Mouse (Mus musculus) stomach, embryonic 14.5 days (tissue): ENCODE measurements around the gene Galk2. TPM values are rescaled to one million over a fixed set of nuclear protein-coding genes. Genes with fewer than 3 reads are reported as not detected.

Source experiments
- ATAC-seq: fragments of 200-750 bp; cut with Nextera tagmentation; 2 replicates; pipeline ENCODE4 v1.8.0; 2017; ENCODE audit warnings: low read depth, moderate TSS enrichment; ENCODE audit not compliant: insufficient number of reproducible peaks, insufficient read depth, low FRiP score
- H3K27ac ChIP-seq: fragments of 300-500 bp; sonication (generic); 2 replicates; pipeline ENCODE4 v1.5.1; 2014; ENCODE audit warnings: mild to moderate bottlenecking, low read length, moderate library complexity, mixed read lengths
- H3K27me3 ChIP-seq: fragments of 300-500 bp; sonication (generic); 2 replicates; pipeline ENCODE4 v1.6.1; 2014; ENCODE audit warnings: low read length, control low read depth, mixed read lengths; ENCODE audit not compliant: control insufficient read depth, insufficient read depth
- H3K36me3 ChIP-seq: fragments of 300-500 bp; sonication (generic); 2 replicates; pipeline ENCODE4 v1.6.1; 2014; ENCODE audit warnings: mild to moderate bottlenecking, control low read depth, low read length, moderate library complexity, mixed read lengths; ENCODE audit not compliant: control insufficient read depth, insufficient read depth
- H3K4me1 ChIP-seq: fragments of 300-500 bp; sonication (generic); 2 replicates; pipeline ENCODE4 v1.6.1; 2014; ENCODE audit warnings: low read length, control low read depth, mixed read lengths; ENCODE audit not compliant: control insufficient read depth, insufficient read depth
- H3K4me2 ChIP-seq: fragments of 300-500 bp; sonication (generic); replicated peaks from 2 replicates; pipeline ENCODE4 v1.6.1; 2014; ENCODE audit warnings: low read depth, low read length, control low read depth
- H3K4me3 ChIP-seq: fragments of 300-500 bp; sonication (generic); 2 replicates; pipeline ENCODE4 v1.5.1; 2014; ENCODE audit warnings: low read depth, low read length, control low read depth
- H3K9ac ChIP-seq: fragments of 300-500 bp; sonication (generic); replicated peaks from 2 replicates; pipeline ENCODE4 v1.6.1; 2014; ENCODE audit warnings: low read depth, mild to moderate bottlenecking, control low read depth, low read length, moderate library complexity, mixed read lengths
- H3K9me3 ChIP-seq: fragments of 300-500 bp; sonication (generic); 2 replicates; pipeline ENCODE4 v1.6.1; 2016; ENCODE audit warnings: low read depth, low read length, control low read depth; ENCODE audit not compliant: control insufficient read depth
- WGBS: fragments of 180-500 bp; shearing (Covaris S2); extraction: QIAGEN DNeasy Blood & Tissue Kit; methylation state at CpG from one replicate; pipeline ENCODE4 v1.1.7; 2014; 5-methylcytosine and 5-hydroxymethylcytosine counted together
- polyA plus RNA-seq: library from polyadenylated mRNA; unstranded; fragments of >200 nt; fragmentation: Nextera tagmentation; extraction: Ambion mirVana; gene quantifications from 2 replicates; pipeline ENCODE4 v1.2.1, GENCODE M21; 2014

Galk2 gene
- polyA plus RNA-seq, 1 experiment from 2014 or later = 42.6 TPM

GRCm38 (mm10) chr2:125868301-125868700, 9.4 kb downstream of the Galk2 start:
- no peak overlapping the region for H3K27ac ChIP-seq
- no peak for ATAC-seq
- WGBS = 78% methylated on average over 3 of the region's 3 CpGs
- no peak overlapping the region for H3K9ac ChIP-seq
- H3K27me3 ChIP-seq = no peaks in the 10 kb centered on the region
- H3K4me1 ChIP-seq = peaks cover 6% of the 10 kb centered on the region; the same call in 1 of the 2 replicates
- 0 out of 2 replicates have a peak, but pooled peaks cover 3% of the 10 kb centered on the region for H3K36me3 ChIP-seq
- no peaks in the 10 kb centered on the region for H3K9me3 ChIP-seq
- no peak overlapping the region for H3K4me3 ChIP-seq
- H3K4me2 ChIP-seq = no peak overlapping the region

- H3K4me1 ChIP-seq = peaks cover 6% of the 10 kb centered on the region; the same call in 1 of the 2 replicates
- H3K36me3 ChIP-seq = 0 out of 2 replicates have a peak, but pooled peaks cover 3% of the 10 kb centered on the region
- no peak overlapping the region for H3K4me2 ChIP-seq
- H3K9me3 ChIP-seq = no peaks in the 10 kb centered on the region
- peak; percentile 18; the same call in 1 of the 2 replicates for ATAC-seq
- no peak overlapping the region for H3K27ac ChIP-seq
- H3K4me3 ChIP-seq = no peak overlapping the region
- 84% methylated on average over 3 of the region's 3 CpGs for WGBS
- H3K9ac ChIP-seq = no peak overlapping the region
- no peaks in the 10 kb centered on the region for H3K27me3 ChIP-seq
Observed at GRCm38 (mm10) chr2:125870159-125870558, 11.2 kb downstream of the Galk2 start.

GRCm38 (mm10) chr2:125885891-125886576, 27.1 kb downstream of the Galk2 start:
- no peak overlapping the region for H3K27ac ChIP-seq
- no peak overlapping the region for H3K4me3 ChIP-seq
- no peaks in the 10 kb centered on the region for H3K27me3 ChIP-seq
- H3K4me2 ChIP-seq = no peak overlapping the region
- no peak overlapping the region for H3K9ac ChIP-seq
- no peaks in the 10 kb centered on the region for H3K4me1 ChIP-seq
- 80% methylated on average over 4 of the region's 4 CpGs for WGBS
- no peak for ATAC-seq
- H3K36me3 ChIP-seq = no peaks in the 10 kb centered on the region
- no peaks in the 10 kb centered on the region for H3K9me3 ChIP-seq

GRCm38 (mm10) chr2:125893096-125893495, 34.2 kb downstream of the Galk2 start:
- H3K27ac ChIP-seq = no peak overlapping the region
- H3K4me1 ChIP-seq = no peaks in the 10 kb centered on the region
- H3K4me3 ChIP-seq = no peak overlapping the region
- H3K27me3 ChIP-seq = no peaks in the 10 kb centered on the region
- ATAC-seq = no peak
- H3K9ac ChIP-seq = no peak overlapping the region
- H3K4me2 ChIP-seq = no peak overlapping the region
- peaks cover 6% of the 10 kb centered on the region; the same call in 1 of the 2 replicates for H3K36me3 ChIP-seq
- no peaks in the 10 kb centered on the region for H3K9me3 ChIP-seq
- WGBS = 45% methylated on average over 6 of the region's 6 CpGs

GRCm38 (mm10) chr2:125895099-125895498, 36.2 kb downstream of the Galk2 start:
- Histone ChIP-seq H3K27ac (no peak overlapping the region), H3K4me3 (no peak overlapping the region), H3K4me1 (no peaks in the 10 kb centered on the region), H3K9ac (no peak overlapping the region), H3K9me3 (no peaks in the 10 kb centered on the region), H3K27me3 (no peaks in the 10 kb centered on the region), H3K4me2 (no peak overlapping the region), H3K36me3 (peaks cover 6% of the 10 kb centered on the region; the same call in 1 of the 2 replicates)
- no peak for ATAC-seq
- WGBS = 79% methylated on average over 4 of the region's 4 CpGs

GRCm38 (mm10) chr2:125896355-125896754, 37.4 kb downstream of the Galk2 start:
- no peak for ATAC-seq

GRCm38 (mm10) chr2:125900797-125901410, 42.0 kb downstream of the Galk2 start:
- H3K36me3 ChIP-seq = peaks cover 6% of the 10 kb centered on the region; the same call in 1 of the 2 replicates
- H3K27ac ChIP-seq = no peak overlapping the region
- H3K9me3 ChIP-seq = no peaks in the 10 kb centered on the region
- H3K4me2 ChIP-seq = no peak overlapping the region
- ATAC-seq = no peak
- no peak overlapping the region for H3K9ac ChIP-seq
- H3K4me3 ChIP-seq = no peak overlapping the region
- no peaks in the 10 kb centered on the region for H3K4me1 ChIP-seq
- 77% methylated on average over 6 of the region's 6 CpGs for WGBS
- no peaks in the 10 kb centered on the region for H3K27me3 ChIP-seq

More at GRCm38 (mm10) chr2:125896355-125896754, 37.4 kb downstream of the Galk2 start:
- Histone ChIP-seq H3K36me3 (peaks cover 6% of the 10 kb centered on the region; the same call in 1 of the 2 replicates), H3K4me1 (no peaks in the 10 kb centered on the region), H3K27ac (no peak overlapping the region), H3K9ac (no peak overlapping the region), H3K27me3 (no peaks in the 10 kb centered on the region), H3K4me2 (no peak overlapping the region), H3K9me3 (no peaks in the 10 kb centered on the region), H3K4me3 (no peak overlapping the region)
- 96% methylated on average over 3 of the region's 3 CpGs for WGBS

GRCm38 (mm10) chr2:125901426-125901825, 42.5 kb downstream of the Galk2 start:
- H3K4me2 ChIP-seq = no peak overlapping the region
- 87% methylated on average over 3 of the region's 3 CpGs for WGBS

More at GRCm38 (mm10) chr2:125901426-125901825, 42.5 kb downstream of the Galk2 start:
- no peak overlapping the region for H3K27ac ChIP-seq
- H3K4me3 ChIP-seq = no peak overlapping the region
- no peaks in the 10 kb centered on the region for H3K9me3 ChIP-seq
- H3K27me3 ChIP-seq = no peaks in the 10 kb centered on the region
- H3K9ac ChIP-seq = no peak overlapping the region
- peaks cover 6% of the 10 kb centered on the region; the same call in 1 of the 2 replicates for H3K36me3 ChIP-seq
- H3K4me1 ChIP-seq = no peaks in the 10 kb centered on the region
- ATAC-seq = no peak
